Mouse (Mus musculus) T-helper 2 cell (primary cell): ENCODE data around the gene Hoxc9.

Experiments
- in situ Hi-C: fragments of 300-600 bp; cut with MboI, MseI; formaldehyde crosslinking; loops from one replicate; pipeline ENCODE4 v1.15.1; 2025; ENCODE audit warnings: high pct_unique_total_duplicates

Hoxc9 gene

DNA sequence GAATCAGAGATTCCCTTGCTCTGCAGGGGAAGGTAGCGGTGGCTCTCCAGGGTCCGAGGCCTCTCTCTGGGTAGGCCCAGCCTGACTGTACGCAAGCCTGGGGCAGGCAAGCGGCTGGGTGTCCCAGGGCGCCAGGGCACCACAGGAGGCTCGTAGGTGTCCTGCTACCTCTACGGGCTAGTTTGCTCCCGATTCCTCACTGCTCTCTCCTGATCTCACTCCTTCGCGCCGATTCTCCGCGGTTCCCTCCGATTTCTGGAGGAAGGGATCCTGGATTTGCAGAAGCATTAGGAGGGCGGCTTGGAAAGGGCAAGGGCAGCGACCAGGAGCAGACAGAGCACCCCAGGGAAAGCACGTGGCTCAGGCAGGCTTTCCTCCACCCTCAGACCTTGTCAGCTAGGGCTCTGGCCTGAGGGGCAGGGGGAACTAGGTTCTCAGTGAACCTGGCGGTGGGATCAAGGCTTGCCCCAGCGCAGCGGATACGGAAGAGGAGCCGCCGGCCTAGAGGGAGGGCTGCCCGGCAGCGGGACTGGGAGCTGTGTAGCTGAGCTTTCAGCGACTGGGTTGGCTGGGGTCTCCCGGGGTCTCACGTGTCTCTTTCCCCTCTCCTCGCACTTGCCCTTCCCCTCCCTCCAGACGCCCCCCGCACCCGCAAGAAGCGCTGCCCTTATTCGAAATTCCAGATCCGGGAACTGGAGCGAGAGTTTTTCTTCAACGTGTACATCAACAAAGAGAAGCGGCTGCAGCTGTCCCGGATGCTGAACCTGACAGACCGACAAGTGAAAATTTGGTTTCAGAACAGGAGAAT is 20.2 kb upstream of the Hoxc9 start:
- in situ Hi-C loops, result no loop called here

DNA sequence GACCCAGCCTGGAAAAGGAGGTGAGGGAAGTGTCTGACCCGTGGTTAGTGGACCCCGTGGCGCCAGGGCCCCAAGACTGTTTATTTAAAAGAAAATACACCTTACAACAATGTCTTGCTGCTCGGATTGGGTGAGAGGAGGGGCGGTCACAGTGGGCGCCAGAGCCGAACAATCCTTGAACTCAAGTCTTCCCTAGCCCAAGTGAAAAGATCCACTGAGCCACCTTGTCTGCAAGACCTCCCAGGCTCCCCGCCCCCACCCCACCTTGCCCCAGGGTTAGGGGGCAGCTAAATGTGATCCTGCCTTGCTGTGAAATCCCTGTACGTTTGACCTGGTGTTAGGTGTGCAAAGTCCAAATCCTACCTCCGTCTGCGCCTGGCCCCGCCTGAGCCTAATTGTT is 19.3 kb upstream of the Hoxc9 start:
- in situ Hi-C loops, result no loop called here

DNA sequence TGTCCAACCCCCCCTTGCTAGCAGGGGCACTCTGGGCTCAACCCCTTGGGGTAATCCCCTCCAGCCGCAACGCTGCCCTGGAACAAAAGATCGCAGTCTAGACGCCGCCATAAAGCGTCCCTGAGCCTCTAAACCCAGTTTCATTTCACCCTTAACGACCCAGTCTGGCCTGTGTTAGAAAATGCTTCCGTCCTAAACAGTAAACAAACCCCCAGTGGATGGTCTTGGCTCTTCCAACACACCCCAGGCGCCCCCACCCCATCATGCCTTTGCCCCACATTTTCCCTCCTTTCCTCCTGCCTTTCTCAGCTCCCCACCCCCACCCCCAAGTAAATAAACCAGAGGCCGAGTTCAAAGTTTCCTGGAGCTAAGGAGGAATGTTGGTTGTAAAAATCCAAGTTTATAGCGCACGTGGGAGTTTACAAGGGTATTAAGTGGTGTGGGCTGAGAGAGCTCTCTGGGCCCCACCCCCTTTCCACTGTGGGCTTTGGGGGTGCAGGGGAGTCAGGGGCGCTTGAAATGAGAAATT is 16.5 kb upstream of the Hoxc9 start:
- in situ Hi-C loops, result no loop called here

DNA sequence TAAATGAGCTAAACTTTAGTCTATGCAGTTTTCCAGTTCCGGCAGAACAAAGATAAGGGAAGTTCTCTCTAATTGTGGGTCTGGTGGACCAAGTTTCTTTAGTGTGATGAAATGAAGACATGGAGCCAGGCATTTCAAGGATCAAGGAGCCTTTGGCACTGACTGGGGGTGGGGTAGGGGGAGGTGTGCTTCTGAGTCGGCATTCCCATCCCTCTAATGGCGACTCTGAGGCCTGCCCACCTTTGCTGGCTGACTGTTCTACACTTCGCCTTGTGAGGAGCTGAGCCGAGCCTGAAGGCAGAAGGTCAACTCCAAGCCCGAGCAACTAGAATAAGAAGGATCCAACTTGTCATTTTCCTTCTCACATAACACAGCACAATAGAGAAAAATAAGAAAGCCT is 14.5 kb upstream of the Hoxc9 start:
- in situ Hi-C loops, result no loop called here

DNA sequence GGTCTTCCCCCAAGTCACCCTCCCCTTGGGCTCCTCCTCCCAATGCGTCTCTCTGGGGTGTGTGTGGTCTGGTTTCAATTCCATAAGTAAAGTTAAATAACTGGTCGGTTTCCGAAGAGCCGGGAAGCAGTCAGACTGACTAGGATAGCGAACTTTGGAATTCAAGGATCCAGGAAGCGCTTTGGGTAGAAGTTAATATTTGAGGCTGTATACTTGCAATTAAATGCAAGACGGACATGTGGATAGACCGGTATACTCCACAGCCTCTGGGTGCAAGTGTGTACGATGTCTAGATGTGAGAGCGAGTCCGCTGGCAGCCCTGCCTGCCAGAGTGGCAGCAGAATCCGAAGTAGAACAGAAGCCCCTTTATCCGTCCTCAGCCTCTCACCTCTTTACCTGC is 13.7 kb upstream of the Hoxc9 start:
- in situ Hi-C loops, result no loop called here

DNA sequence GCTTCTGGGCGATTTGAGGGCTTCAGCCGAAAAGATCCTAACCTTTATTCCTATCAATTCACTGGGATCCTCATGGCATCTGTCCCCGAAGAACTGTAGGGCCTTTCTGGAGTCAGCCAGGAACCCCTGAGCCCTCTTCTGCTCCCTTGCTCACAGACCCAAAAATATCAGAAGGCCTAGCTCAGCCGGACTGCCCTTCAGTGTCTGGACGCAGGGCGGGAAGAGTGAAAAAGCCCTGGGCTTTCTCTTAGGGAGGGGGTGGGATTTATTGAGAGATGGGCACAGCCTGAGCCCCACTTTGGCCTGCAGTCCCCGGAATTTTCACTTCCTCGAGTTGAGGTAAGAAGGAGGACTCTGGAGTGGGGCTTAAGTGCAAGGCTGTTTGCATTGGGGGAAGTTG is 13.0 kb upstream of the Hoxc9 start:
- in situ Hi-C loops, result no loop called here

DNA sequence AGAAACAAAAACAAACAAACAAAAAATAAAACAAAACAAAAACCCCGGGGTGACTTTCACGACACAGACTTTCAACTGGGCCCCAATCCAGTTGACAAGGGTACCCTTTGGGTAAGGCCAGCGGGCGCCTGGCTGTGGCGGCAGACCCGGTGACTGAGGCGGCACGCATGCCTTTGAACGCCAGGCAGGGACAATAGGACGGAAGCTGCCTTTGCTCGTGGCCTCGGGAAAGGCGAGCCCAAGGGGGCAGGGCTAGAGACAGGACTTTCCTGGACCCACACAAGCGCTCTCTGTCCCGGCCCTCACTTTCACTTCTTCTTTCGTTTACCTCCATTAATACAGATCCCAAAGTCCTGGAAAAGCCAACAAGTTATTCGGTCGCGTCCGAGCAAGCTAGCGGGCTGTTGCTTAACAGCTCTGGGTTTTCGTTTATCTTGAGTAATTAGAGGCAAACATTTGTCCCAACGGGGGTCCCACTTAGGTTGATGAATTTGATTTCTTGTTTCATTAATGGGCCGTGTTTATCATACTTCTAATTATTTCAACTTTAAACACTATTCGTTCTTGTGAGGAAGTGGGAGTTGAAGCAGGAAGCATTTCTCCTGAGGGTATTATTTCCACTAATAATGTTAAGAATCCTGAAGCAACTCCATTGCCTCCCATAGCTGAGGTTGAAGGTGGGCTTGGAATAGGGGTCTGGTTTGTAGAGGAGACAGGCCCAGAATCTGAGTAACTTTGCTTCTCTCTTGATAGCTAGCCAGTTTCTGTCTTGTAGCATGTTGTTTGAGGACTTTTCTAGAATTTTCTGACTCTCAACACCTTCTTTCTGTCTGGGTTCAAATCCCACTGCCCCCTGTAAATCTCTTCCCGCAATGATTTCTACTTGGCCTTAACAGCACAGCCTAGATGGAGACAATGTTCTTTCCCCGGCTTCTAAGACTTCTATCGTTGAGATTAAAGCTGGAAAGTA is 12.3 kb upstream of the Hoxc9 start:
- in situ Hi-C loops, result no loop called here

DNA sequence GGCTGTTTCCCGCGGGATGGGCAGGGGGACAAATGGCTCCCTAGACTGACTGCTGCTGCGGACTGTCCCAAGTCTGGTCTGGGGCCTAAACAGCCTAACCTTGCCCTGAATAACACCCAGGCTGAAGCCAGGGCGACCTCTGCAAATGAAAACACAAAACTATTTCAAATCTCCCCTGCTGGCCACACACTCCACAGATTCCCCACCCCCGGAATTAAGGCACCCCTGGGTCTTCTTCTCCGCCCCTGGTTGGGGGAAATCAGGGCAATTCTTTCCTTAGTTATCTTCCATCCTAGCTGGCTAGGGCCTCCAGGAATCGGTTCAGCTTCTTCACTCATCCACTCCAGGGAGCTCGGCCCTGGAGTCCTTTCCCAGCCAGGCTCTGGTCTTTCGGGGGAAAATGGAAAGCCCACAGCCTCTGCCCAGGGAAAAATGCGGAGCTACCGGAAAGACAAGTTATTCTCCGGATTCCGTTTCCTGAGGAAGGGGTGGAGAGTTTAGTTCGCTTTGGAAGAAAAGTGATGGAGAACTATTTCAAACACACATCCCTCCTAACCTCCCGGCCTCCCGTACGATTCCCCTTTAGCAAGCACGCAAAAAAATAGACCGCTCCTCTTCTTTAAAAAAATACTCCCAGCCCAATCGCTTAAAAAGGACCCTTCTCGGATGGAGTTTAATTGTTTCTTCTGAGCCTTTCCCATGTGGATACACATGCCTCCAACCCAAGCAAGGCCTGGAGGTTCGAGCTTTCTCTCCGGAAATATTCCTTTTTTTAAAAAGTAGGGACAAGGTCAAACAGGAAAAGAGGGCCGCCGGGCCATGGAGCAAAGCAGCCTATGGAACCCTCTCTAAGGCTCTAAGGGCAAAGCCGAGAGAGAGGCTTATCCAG is 11.0 kb upstream of the Hoxc9 start:
- in situ Hi-C loops, result no loop called here

DNA sequence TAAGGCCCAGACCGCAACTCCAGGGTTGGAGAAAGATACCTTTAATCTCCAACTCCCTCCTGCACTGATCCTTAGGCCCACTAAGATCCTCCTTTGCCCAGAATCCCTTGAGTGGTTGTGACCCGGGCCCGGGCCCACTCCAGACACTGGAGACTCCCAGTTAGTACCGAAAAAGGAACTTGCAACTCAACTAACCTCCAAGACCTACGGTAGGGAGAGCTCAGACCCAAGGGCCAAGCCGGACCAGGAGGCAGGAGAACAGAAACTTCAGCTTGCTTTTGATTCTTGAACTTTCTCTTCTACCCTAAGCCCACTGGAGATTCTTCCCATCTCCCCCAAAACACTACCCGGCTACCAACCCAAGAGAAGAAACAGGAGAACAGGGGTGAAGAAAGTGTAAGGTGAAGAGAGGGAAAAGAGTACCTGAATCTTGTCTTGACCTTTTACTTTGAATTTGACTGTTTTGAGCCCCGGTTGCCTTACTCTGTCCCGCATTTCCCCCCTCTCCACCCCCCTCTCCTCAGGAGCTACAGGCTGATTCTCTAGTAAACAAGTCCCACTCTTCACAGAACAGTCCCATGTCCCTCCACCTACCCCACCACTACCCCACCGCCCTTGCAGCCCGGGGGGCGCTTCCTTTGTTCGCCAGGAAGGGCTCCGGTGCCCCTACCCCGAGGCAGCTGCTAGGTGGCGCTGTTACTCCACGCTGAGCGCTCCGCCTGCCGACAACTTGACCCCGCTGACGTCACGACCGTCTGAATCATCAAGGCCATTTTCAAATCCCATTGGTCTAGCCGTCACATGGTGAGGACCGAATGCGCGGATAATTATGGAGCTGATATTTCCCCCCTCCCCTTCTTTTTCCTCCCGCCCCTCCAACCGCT is 10.1 kb upstream of the Hoxc9 start:
- in situ Hi-C loops, result no loop called here

DNA sequence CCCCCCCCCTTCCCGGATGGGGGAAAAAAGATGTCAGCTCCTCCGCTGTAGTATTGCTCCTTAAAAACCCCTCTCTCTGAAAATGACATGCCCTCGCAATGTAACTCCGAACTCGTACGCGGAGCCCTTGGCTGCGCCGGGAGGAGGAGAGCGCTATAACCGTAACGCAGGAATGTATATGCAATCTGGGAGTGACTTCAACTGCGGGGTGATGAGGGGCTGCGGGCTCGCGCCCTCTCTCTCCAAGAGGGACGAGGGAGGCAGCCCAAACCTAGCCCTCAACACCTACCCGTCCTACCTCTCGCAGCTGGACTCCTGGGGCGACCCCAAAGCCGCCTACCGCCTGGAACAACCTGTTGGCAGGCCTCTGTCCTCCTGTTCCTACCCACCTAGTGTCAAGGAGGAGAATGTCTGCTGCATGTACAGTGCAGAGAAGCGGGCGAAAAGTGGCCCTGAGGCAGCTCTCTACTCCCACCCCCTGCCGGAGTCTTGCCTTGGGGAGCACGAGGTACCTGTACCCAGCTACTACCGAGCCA is 9.4 kb upstream of the Hoxc9 start, which contains the start of gene Hoxc10:
Gene Hoxc10 (plus strand): TSS at position 21 of the 536 bp plus-strand sequence.
- in situ Hi-C loops, result no loop called here

DNA sequence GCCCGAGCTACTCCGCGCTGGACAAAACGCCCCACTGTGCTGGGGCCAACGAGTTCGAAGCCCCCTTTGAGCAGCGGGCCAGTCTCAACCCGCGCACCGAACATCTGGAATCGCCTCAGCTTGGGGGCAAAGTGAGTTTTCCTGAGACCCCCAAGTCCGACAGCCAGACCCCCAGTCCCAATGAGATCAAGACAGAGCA is 9.0 kb upstream of the Hoxc9 start, which contains the start of gene Hoxc5:
Gene Hoxc5 (plus strand): TSS at position 132 of the 199 bp plus-strand sequence.
- in situ Hi-C loops, result no loop called here

DNA sequence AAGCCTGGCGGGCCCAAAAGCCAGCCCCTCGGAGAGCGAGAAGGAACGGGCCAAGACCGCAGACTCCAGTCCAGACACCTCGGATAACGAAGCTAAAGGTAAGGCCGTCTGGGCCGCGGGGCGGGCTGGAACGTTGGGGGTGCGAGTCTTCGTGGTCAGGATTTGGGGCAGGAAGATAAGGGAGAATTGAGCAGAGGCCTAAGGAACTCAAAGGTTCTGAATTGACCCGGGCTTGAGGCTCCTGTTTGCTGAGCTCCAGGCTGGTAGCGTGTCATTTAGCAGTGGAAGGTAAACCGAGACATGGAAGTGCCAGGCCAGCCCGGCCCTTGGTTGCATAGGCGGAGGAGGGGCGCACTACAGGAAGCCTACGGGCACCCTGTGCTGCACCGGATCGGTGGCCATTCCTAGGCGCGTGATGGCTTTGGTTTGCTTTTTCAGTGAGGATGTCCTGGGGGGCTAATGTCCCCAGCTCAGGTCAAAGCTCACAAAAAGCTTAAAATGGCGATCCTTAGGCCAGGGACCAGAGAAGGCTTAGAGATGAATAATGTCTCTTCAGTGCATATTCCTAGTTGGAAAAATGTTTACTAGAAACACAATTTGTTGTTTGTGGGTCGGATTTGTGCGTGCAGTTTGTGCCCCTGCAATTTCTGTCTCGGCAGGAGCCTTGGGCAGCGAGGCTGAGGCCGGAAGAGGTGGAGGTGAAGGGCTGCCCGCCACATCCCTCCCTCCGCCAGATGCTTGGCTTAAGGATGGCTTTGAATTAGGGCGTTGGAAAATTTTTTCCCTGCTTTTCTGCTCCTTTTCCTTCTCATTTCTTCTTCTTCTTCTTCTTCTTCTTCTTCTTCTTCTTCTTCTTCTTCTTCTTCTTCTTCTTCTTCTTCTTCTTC is 8.5 kb upstream of the Hoxc9 start:
- in situ Hi-C loops, result no loop called here

DNA sequence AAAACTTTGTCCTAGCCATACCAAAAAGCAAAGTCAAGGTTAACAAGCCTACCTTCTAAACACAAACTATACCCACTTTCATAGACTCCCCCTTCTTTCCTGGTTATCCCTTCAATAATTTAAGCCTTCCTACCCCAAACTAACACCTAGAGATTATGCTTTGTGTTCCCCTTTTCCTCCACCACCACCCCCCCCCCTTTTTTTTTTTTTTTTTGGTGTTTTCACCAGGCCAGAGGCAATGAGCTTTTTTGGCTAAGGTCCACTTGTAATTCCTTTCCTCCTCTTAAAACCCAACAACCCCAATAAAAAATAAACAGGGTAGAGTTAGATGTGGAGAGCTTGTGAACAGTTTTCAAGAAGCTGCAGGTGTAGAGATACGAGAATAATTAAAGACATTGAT is 6.9 kb upstream of the Hoxc9 start:
- in situ Hi-C loops, result no loop called here

DNA sequence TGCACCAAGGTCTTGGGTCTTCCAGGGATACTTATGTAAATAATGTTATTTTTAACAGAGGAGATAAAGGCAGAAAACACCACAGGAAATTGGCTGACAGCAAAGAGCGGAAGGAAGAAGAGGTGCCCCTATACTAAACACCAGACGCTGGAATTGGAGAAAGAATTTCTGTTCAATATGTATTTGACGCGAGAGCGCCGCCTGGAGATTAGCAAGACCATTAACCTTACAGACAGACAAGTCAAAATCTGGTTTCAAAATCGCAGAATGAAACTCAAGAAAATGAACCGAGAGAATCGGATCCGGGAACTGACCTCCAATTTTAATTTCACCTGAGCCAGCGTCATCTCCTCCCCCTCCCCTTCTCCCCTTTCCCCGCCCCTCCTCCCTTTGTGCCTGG is 5.5 kb upstream of the Hoxc9 start:
- in situ Hi-C loops, result no loop called here

DNA sequence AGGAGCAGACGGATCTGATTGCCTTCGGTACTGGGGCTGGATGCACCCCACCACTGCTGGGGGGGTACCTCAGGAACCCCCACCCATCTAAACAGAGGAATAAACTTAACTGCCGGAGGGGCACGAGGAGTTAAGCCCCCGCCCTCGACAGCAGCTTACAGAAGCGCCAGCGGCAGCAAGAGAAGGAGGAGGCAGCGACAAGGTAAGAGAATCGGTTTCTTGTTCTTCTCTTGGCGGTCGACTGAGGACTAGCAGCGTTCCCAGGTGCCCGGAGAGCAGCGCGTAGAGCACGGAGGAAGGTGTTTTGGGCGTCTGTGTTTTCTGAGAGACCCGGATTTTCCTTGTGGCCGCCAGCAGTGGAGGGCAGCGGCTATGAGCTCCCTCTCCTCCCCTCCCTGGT is 4.0 kb upstream of the Hoxc9 start:
- in situ Hi-C loops, result no loop called here

DNA sequence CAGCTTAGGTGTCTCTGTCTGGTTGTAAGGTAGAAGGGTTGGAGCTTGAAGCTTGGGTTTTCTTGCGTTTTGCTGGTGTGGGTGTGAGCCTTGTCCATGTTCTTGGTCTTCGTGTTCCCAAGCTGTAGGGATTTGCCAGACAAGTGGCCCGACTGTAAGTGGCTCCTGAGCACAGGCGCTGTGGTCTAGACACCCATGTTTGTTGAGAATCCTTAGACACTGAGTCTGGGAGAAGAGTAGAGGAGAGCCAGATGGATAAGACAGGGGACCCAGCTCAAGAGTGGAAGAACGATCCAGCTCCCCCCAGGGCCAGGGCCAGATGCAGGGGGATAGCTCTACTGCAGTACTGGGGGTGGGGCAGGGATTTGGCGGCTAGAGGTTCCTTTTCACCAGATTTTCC is 3.5 kb upstream of the Hoxc9 start:
- in situ Hi-C loops, result no loop called here

DNA sequence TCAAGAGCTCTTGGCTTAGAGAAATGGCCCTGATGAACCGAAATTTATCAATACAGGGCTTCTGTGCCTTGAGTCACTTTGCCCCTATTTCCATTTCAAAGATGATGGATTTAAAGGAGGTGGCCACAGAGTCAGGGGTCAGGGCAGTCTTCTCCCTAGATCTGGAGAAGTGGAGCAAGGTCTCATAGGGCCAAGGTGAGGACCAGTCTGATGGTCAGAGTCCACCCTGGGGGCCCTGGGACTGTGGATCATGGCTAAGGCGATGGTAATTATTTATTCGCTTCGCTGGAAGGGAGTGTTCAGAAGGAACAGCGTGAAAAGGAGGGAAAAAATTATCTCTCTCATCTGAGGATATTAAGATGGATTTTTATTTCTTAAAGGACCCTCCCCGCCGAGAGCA is 1.2 kb upstream of the Hoxc9 start:
- in situ Hi-C loops, result loop anchor here (25.0 kb wide), 1 partner anchor 337 kb away; the partner anchor contains the start of gene Gpr84

DNA sequence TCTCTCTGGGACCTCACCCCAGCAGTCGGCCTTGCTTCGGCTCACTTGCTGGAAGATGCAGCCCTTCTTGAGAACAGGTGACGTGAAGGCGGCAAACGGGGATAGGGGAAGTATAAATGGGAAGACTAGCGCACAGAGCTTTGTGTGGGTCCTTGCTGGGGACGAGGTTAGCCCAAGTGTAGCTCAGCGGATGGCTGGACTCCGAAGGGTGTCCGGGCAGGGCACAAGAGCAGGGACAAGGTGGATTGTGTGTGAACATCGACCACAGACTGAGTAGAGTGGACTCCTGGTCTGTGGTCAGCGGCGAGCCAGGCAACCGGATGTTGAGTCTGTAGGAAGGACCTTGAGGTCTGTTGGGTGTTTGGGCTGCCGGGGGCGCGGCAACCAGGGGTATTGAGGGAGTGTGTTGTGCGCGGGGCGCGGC is 539 bp upstream of the Hoxc9 start:
- in situ Hi-C loops, result loop anchor here (25.0 kb wide), 1 partner anchor 337 kb away; the partner anchor contains the start of gene Gpr84
